Mouse (Mus musculus) skeletal muscle tissue, adult 2 months (tissue): Measurements from ENCODE around the gene Sorl1.
A peak's percentile ranks its signal among the peaks of the same experiment; 100 is the strongest.

Experiments used
- DNase-seq: peaks from one replicate; pipeline ENCODE4 v3.0.0-alpha.2; 2012; ENCODE audit warnings: low read depth, low spot score

Sorl1 gene

GRCm38 (mm10) chr9:42054339-42055272 is 69.5 kb downstream of the Sorl1 start:
- peak; percentile 18 for DNase-seq

- DNase-seq, result peak; percentile 53
Measured at GRCm38 (mm10) chr9:42053591-42054190, 70.4 kb downstream of the Sorl1 start.

DNA sequence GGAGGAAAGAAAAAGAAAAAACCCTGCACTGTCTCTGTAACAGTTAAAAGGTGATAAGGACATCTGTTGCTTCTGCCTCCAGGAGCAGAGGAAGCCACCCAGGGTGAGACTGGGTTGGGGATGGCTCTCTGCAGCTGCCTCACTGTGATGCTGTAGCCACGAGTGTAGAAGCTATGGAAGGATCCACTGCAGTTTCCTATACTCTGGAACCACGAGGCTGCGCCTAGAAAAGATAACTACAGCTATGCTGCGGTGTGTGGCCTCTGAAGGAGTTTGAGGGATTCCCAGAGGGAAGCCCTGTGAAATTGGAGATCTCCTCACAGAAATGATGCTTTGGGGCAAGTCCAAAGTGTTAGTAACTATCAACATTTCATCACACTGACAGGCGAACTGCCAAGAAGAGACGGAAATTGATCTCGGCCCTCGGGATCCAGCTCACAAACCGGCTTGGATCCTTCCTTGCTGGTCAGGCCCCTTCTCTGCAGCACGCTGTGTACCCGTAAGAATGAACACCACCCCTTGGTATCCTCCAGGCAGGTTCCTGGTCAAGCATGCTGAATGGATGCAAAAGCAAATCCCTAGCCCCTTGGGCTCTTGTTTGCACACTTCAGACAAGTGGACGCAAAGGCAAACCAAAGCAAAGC is 71.3 kb downstream of the Sorl1 start:
- peak; percentile 85 for DNase-seq

DNA sequence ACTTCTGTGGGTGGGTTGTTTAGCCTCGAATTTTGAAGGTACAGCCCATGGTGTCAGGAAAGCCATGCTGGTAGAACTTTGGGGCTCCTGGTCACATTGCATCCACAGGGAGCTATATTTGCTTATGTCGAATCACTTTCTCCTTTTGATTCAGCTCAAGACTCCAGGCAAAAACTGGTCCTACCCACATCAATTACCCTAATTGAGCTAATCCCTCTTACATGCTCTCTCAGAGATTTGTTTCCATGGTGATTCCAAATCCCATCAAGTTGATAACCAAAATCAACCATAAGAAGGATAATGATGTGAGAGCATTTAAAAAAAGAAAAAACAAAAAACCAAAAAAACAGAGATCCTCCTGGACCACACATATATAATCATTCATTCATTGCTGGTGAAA is 75.6 kb downstream of the Sorl1 start:
- DNase-seq, result no peak

DNA sequence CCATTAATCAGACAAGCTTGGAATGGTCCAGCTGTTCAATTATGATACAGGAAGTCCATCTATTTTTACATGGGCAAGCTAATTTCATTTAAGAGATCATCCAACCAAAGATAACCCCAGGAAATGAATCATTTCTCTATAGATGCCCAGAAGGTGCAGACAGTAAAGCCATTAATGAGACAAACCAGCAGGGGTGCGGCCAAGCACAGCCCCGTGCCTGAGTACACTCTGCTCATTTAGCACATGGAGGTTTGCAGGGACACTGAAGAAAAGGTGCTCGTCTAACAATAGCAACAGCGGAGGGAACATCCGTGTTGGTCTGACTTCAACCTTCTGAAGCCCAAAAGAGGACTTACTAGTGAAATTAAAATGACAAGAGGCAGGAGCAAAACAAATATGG is 76.3 kb downstream of the Sorl1 start:
- DNase-seq, result no peak

- DNase-seq, result no peak
Measured at GRCm38 (mm10) chr9:42046248-42046647, 77.8 kb downstream of the Sorl1 start.

DNA sequence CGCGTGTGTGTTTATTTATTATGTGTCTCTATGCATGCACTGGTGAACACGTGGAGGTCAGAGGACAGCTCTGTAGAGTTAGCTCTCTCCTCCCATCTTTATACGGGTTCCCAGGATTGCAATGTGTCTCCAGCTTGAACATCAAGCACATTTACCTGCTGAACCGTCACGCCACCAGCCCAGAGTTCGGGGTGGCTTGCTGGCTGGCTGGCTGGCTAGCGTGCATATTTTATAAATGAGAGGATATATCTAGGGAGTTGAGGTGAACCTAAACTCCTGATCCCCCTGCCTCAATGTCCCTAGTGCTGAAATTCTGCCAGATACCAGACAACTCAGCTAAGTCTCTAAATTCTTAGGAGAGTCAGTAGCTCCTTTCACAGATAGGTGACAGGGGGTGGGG is 79.4 kb downstream of the Sorl1 start:
- DNase-seq, result no peak

- no peak for DNase-seq
Measured at GRCm38 (mm10) chr9:42043934-42044333, 80.2 kb downstream of the Sorl1 start.

- no peak for DNase-seq
Measured at GRCm38 (mm10) chr9:42039000-42039992, 84.8 kb downstream of the Sorl1 start.

- DNase-seq, result no peak
Measured at GRCm38 (mm10) chr9:42036885-42037284, 87.2 kb downstream of the Sorl1 start.

GRCm38 (mm10) chr9:42035995-42036394 is 88.1 kb downstream of the Sorl1 start:
- no peak for DNase-seq

DNA sequence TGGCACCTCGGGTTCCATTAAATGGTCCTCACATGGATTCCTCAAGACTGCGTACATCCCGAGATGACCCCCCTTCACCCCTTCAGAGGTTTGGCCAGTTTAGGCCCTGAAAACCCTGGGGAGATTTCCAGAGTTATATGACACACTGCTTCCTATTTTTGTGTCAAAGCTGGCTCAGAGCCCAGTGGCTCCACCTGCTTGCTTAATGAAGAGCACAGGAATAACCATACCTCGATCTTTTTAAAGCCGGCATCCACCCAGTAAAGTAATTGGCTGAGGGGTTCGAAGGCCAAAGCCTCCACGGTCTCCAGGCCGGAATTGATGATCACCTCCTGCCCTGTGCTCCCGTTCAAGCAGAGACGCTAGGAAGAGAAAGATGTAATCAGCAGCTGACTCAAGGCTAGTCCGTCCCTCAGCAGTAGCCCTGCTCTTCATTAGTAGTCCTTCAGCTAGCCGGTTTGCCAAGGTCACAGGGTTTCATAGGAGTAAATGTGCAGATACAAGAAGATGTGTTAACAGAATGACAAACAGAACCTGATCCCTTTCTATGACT is 88.8 kb downstream of the Sorl1 start:
- no peak for DNase-seq

GRCm38 (mm10) chr9:42034116-42034520 is 90.0 kb downstream of the Sorl1 start:
- DNase-seq, result no peak

DNA sequence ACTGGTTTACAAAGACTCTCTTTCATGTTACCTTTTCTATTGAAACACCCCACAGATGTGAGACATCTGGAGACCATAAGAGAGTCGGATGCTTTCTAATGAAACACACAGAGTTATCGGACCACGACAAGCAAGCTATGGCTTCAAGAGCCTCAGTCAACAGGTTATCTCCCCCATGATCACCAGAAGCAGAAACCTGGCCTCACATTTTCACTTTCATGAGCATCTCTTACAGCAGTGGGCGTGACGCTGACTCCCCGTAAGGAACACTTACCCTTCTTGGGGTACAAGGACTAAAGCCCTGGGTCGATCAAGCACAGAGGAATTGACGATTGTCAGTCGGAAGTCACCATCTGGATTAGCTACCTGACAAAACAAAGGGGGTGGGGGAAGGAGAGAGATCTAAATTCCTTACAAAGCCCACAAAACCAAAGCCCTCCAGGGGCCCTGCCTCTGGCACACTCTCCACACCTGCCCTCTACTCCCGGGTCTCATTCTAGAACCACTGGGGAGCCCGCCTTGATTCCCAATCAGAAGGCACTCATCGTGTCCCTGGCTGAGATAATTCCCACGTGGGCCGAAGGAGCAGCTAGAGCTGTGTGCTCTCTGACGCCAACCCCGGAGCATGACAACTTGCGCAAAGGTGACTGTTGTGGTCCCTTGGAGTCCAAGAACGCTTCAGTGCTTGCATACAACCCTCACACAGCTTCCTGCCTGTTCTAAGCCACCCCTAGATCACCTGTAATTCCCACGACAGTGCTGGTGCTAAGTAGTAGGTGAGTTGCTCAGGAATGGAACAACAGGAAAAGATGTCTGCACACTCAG is 90.6 kb downstream of the Sorl1 start:
- DNase-seq, result no peak

DNA sequence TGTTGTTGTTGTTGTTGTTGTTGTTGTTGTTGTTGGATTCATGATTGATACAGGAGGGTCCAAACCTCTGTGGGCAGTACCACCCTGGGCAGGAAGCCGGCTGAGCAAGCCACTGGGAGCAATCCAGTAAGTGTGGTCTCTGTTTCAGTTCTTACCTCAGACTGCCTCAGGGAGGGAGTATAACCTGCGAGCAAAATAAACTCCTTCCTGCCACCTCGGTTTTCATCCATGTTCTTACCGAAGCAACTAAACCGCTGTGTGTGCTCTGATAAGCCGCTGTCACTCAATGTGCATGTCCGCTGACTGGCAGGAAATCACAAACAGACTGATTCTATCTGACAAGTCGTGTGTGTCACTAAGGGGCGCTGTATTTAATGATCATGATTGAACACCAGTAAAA is 91.7 kb downstream of the Sorl1 start:
- DNase-seq, result no peak

DNA sequence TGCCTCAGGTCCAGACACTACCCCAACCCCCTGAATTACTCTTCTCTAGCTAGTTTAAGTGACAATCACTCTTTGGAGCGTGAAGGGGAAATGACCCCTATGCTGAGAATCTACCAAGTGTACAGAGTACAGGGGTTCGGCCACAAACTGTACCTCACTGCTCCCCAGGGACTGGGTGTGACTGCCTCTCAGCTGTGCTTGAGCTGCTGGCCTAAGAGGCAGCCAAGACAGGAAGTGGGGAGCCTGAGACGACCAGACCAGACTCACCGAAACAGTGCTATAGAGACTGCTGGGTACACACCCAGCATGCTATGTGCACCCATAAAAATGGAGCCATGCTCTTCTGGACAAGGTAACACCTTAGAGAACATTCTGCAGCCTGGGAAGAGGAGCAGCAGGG is 95.3 kb downstream of the Sorl1 start:
- peak; percentile 55 for DNase-seq

- DNase-seq, result no peak
Measured at GRCm38 (mm10) chr9:42024257-42024656, 99.8 kb downstream of the Sorl1 start.

DNA sequence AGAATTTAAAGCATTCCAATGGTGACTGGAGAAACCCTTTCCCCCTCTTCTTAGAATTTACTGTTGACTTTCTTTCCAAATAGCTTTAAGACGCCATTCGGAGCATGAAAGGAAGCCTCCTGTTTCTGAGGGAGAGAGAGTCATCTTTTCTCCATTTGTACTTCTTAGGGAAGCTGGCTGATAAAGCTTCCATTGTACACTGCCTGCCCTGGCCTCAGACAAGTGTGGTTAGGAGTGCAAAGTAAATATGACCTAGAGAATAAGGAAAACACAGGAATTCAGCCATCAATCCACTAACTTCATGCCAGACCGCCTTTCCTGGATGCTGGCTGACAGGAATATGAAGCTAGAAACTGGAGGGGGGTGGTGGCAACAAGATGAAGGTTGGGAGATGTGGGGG is 100.7 kb downstream of the Sorl1 start:
- no peak for DNase-seq

DNA sequence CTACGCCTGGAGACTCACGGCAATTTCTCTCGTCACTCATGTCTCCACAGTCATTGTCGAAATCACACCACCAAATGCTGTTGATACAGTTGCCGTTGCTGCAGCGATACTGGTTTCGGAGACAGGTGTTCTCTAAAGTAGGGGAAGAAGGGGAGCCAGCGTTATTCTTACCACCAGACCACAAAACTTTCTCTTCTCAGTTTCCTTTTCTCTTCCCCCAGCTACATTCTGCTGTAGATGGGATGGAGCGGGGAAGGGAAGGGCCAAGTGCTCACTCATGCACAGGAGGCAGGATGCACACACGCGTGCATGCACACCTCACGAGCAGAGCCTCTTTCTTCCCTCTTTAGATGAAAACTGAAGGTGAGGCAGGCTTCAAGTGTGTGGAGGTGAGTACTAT is 101.8 kb downstream of the Sorl1 start:
- DNase-seq, result peak; percentile 14
